Mouse (Mus musculus) MEL (cell line): ENCODE measurements around the gene Dnajc11. TPM values are rescaled to one million over a fixed set of nuclear protein-coding genes. Genes with fewer than 3 reads are reported as not detected.

ENCODE experiments used
- DNase-seq: peaks from one replicate; pipeline ENCODE4 v3.0.0; 2011; ENCODE audit warnings: low read depth, low spot score
- H3K27ac ChIP-seq: 2 replicates; pipeline ENCODE4 v1.5.1; 2012; ENCODE audit warnings: low read depth, mild to moderate bottlenecking, control low read depth, low read length, moderate library complexity; ENCODE audit not compliant: control insufficient read depth
- H3K27me3 ChIP-seq, 2 experiments: fragments of 150-350 bp in 1 of 2; sonication (generic) in 1 of 2; 2 replicates each; pipeline ENCODE4 v1.6.1; 2012; ENCODE audit warnings: low read length in 2 of 2, mild to moderate bottlenecking in 2 of 2, improper control_type of control experiment in 1 of 2, moderate library complexity in 1 of 2; ENCODE audit not compliant: insufficient read depth in 2 of 2, control insufficient read depth in 1 of 2
- H3K36me3 ChIP-seq, 2 experiments: 2 replicates each; pipeline ENCODE4 v1.6.1; 2012 to 2014; ENCODE audit warnings: low read length in 2 of 2, improper control_type of control experiment in 1 of 2, inconsistent platforms in 1 of 2, mild to moderate bottlenecking in 1 of 2; ENCODE audit not compliant: insufficient read depth in 2 of 2, control insufficient read depth in 1 of 2
- H3K4me1 ChIP-seq, 2 experiments: fragments of 150-350 bp in 1 of 2; sonication (generic) in 1 of 2; 2 replicates each; pipeline ENCODE4 v1.6.1; 2012; ENCODE audit warnings: low read length in 2 of 2, improper control_type of control experiment in 1 of 2, mild to moderate bottlenecking in 1 of 2; ENCODE audit not compliant: insufficient read depth in 2 of 2, control insufficient read depth in 1 of 2
- H3K4me3 ChIP-seq, 2 experiments: fragments of 150-350 bp in 1 of 2; sonication (generic) in 1 of 2; 2 replicates each; pipeline ENCODE4 v1.5.1; 2012; ENCODE audit warnings: low read depth in 2 of 2, low read length in 2 of 2, mild to moderate bottlenecking in 2 of 2, moderate library complexity in 2 of 2, control low read depth in 1 of 2, improper control_type of control experiment in 1 of 2; ENCODE audit not compliant: control insufficient read depth in 1 of 2, insufficient read depth in 1 of 2
- H3K79me2 ChIP-seq: 2 replicates; pipeline ENCODE4 v1.6.1; 2012; ENCODE audit warnings: mild to moderate bottlenecking, low read length, moderate library complexity; ENCODE audit not compliant: control insufficient read depth, poor library complexity, insufficient read depth
- H3K9ac ChIP-seq: 2 replicates; pipeline ENCODE4 v1.6.1; 2012; ENCODE audit warnings: low read depth, mild to moderate bottlenecking, control low read depth, low read length, moderate library complexity; ENCODE audit not compliant: control insufficient read depth, poor library complexity, severe bottlenecking
- H3K9me3 ChIP-seq: fragments of 150-350 bp; sonication (generic); replicated peaks from 2 replicates; pipeline ENCODE4 v1.6.1; 2012; ENCODE audit warnings: mild to moderate bottlenecking, low read length, improper control_type of control experiment, moderate library complexity; ENCODE audit not compliant: insufficient read depth
- CTCF ChIP-seq, 3 experiments: IDR thresholded peaks in 2 of 3; conservative IDR thresholded peaks in 1 of 3; 2 replicates each; pipeline ENCODE4 v1.5.1; 2011 to 2012; ENCODE audit warnings: low read length in 3 of 3, low read depth in 2 of 3, mild to moderate bottlenecking in 2 of 3, improper control_type of control experiment in 1 of 3, inconsistent platforms in 1 of 3, mixed read lengths in 1 of 3, moderate library complexity in 1 of 3; ENCODE audit not compliant: control insufficient read depth in 1 of 3, insufficient read depth in 1 of 3, poor library complexity in 1 of 3, severe bottlenecking in 1 of 3
- EP300 ChIP-seq, 2 experiments: IDR thresholded peaks; 2 replicates each; pipeline ENCODE4 v1.6.1; 2011; ENCODE audit warnings: improper control_type of control experiment in 2 of 2, low read length in 2 of 2, low read depth in 1 of 2, mild to moderate bottlenecking in 1 of 2
- ETS1 ChIP-seq: IDR thresholded peaks from 2 replicates; pipeline ENCODE4 v1.6.1; 2012; ENCODE audit warnings: low read depth, mild to moderate bottlenecking, inconsistent platforms, low read length, improper control_type of control experiment, moderate library complexity
- JUND ChIP-seq: IDR thresholded peaks from 2 replicates; pipeline ENCODE4 v1.6.1; 2011; ENCODE audit warnings: low read depth, mild to moderate bottlenecking, improper control_type of control experiment, low read length
- KAT2A ChIP-seq: conservative IDR thresholded peaks from 2 replicates; pipeline ENCODE4 v1.6.1; 2012; ENCODE audit warnings: low read depth, low read length, improper control_type of control experiment, inconsistent platforms
- MAZ ChIP-seq: IDR thresholded peaks from 2 replicates; pipeline ENCODE4 v1.6.1; 2012; ENCODE audit warnings: low read depth, mild to moderate bottlenecking, inconsistent platforms, low read length, improper control_type of control experiment
- RAD21 ChIP-seq: IDR thresholded peaks from 2 replicates; pipeline ENCODE4 v1.6.1; 2011; ENCODE audit warnings: mild to moderate bottlenecking, low read depth, low read length, improper control_type of control experiment
- SIN3A ChIP-seq: IDR thresholded peaks from 2 replicates; pipeline ENCODE4 v1.6.1; 2012; ENCODE audit warnings: low read length, improper control_type of control experiment, inconsistent platforms
- TBP ChIP-seq: IDR thresholded peaks from 2 replicates; pipeline ENCODE4 v1.8.0; 2011; ENCODE audit warnings: low read depth, low read length, improper control_type of control experiment
- TCF12 ChIP-seq: IDR thresholded peaks from 2 replicates; pipeline ENCODE4 v1.6.1; 2014; ENCODE audit warnings: low read depth, mild to moderate bottlenecking, inconsistent platforms, low read length, improper control_type of control experiment, moderate library complexity
- USF2 ChIP-seq, 2 experiments: IDR thresholded peaks; 2 replicates each; pipeline ENCODE4 v1.6.1; 2011 to 2012; ENCODE audit warnings: improper control_type of control experiment in 2 of 2, low read length in 2 of 2, borderline replicate concordance in 1 of 2, inconsistent platforms in 1 of 2, low read depth in 1 of 2, mild to moderate bottlenecking in 1 of 2; ENCODE audit not compliant: insufficient read depth in 1 of 2
- polyA plus RNA-seq, 2 experiments: library from polyadenylated mRNA; stranded (reverse) in 1 of 2; unstranded in 1 of 2; fragments of >175 nt in 1 of 2; fragments of >200 nt in 1 of 2; gene quantifications; 2 replicates each; pipeline versions ENCODE4 v1.2.1 to v1.2.4; 2012; ENCODE audit warnings: low replicate concordance in 2 of 2, low read depth in 1 of 2; ENCODE audit not compliant: insufficient read length in 2 of 2, insufficient read depth in 1 of 2, missing spikeins in 1 of 2
- total RNA-seq: library from RNA; depleted of rRNA; stranded (reverse); fragments of 300-350 nt; gene quantifications from 2 replicates; pipeline ENCODE4 v1.2.3, GENCODE M21; 2012

Gene Dnajc11
- total and polyA plus RNA-seq, 3 experiments = 128 to 278 (median 157) TPM

GRCm38 (mm10) chr4:151908809-151909208, 24.7 kb upstream of the Dnajc11 start:
- no peak for TF ChIP-seq EP300 (IDR thresholded peaks at IDR 0.05; ENCODE audit: low read depth in 1 of 2, low read length in 2 of 2)
- no peak for TF ChIP-seq TCF12
- TF ChIP-seq MAZ = no peak
- no peak for TF ChIP-seq TBP
- TF ChIP-seq, all 39 proteins: peak for 0
- Histone ChIP-seq H3K9me3 (no peaks in the 10 kb centered on the region), H3K27ac (no peak overlapping the region), H3K27me3 (no peaks in the 10 kb centered on the region), H3K4me1 (peaks cover 10 to 30% of the 10 kb centered on the region in 2 experiments), H3K36me3 (peaks cover 0 to 16% of the 10 kb centered on the region in 2 experiments; a peak in 2 of 4 replicates), H3K9ac (no peak overlapping the region), H3K4me3 (no peak overlapping the region), H3K79me2 (no peaks in the 10 kb centered on the region)
- no peak for DNase-seq

GRCm38 (mm10) chr4:151916271-151916670, 17.2 kb upstream of the Dnajc11 start:
- Histone ChIP-seq H3K9ac (no peak overlapping the region), H3K36me3 (no peaks in the 10 kb centered on the region), H3K9me3 (no peaks in the 10 kb centered on the region), H3K4me3 (no peak overlapping the region), H3K27me3 (no peaks in the 10 kb centered on the region), H3K4me1 (peaks cover 0 to 4% of the 10 kb centered on the region in 2 experiments; a peak in 1 of 4 replicates), H3K27ac (no peak overlapping the region), H3K79me2 (no peaks in the 10 kb centered on the region)
- TF ChIP-seq USF2 (IDR thresholded peaks at IDR 0.05; ENCODE audit: borderline replicate concordance in 1 of 2, insufficient read depth in 1 of 2, low read depth in 1 of 2, low read length in 2 of 2) = no peak
- TF ChIP-seq KAT2A = no peak
- TF ChIP-seq TBP = no peak
- TF ChIP-seq CTCF (IDR thresholded peaks at IDR 0.05 in 2 of 3, conservative IDR thresholded peaks at IDR 0.05 in 1 of 3; ENCODE audit: control insufficient read depth in 1 of 3, insufficient read depth in 1 of 3, low read depth in 2 of 3, low read length in 3 of 3, poor library complexity in 1 of 3, severe bottlenecking in 1 of 3) = no peak
- TF ChIP-seq SIN3A = no peak
- TF ChIP-seq JUND = no peak
- no peak for TF ChIP-seq ETS1
- no peak for DNase-seq

DNA sequence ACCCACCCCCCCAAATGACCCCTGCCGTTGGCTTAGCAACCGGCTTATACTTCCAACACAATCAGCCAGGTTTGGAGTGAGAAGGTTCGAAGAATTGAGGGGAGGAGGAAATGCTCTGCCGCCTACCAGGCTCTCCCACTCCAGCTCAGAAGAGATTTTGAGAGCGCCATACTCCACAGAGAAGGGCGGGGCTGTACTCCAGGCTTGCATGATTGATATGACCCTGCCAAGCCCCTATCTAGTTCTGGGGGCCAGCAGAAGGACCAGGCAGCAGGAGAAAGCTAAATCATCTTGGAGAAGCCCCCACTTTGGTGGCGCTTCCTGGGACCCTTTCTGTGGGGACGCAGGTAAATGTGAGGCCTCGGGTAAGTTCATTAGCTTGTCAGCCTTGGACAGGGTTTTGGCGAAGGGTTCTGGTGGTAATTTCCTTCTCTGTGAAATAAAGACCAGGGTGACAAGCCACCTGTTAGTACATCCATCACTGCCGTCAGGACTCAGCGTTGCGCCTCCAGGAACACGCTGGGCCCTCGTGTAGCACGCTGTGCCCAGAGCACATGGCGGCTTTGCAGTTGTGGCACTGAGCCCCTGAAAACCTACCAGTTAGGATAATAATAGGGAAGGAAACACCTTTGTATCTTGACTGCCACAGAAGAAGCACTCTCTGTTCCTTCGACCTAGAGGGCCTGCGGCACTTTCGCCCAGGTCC, 14.2 kb upstream of the Dnajc11 start:
- Histone ChIP-seq H3K27ac (no peak overlapping the region), H3K9ac (no peak overlapping the region), H3K27me3 (no peaks in the 10 kb centered on the region), H3K36me3 (no peaks in the 10 kb centered on the region), H3K4me1 (peaks cover 0 to 4% of the 10 kb centered on the region in 2 experiments; a peak in 1 of 4 replicates)
- DNase-seq = peak; percentile 25
- TF ChIP-seq EP300 (IDR thresholded peaks at IDR 0.05; ENCODE audit: low read depth in 1 of 2, low read length in 2 of 2) (0 out of 4 replicates have a peak, but pooled peaks of 1 of the 2 experiments have one; percentile 11), RAD21 (no peak)
- TF ChIP-seq, all 39 proteins: peak for 1
- H3K79me2 ChIP-seq = no peaks in the 10 kb centered on the region
- H3K4me3 ChIP-seq = no peak overlapping the region
- H3K9me3 ChIP-seq = no peaks in the 10 kb centered on the region
